Mouse (Mus musculus) macrophage (primary cell): ENCODE measurements around the gene Btrc. TPM values are rescaled to one million over a fixed set of nuclear protein-coding genes. Genes with fewer than 3 reads are reported as not detected.

ENCODE experiments used
- H3K27ac ChIP-seq: fragments of 350-480 bp; formaldehyde crosslinking; 2 replicates; pipeline ENCODE4 v1.9.0; 2021
- H3K36me3 ChIP-seq: fragments of 350-480 bp; formaldehyde crosslinking; 2 replicates; pipeline ENCODE4 v1.9.0; 2021; ENCODE audit errors: inconsistent target
- H3K4me3 ChIP-seq: fragments of 350-480 bp; formaldehyde crosslinking; 2 replicates; pipeline ENCODE4 v1.9.0; 2021; ENCODE audit errors: inconsistent target
- H3K79me2 ChIP-seq: fragments of 350-480 bp; formaldehyde crosslinking; 2 replicates; pipeline ENCODE4 v1.9.0; 2021; ENCODE audit errors: inconsistent target
- WGBS: methylation state at CpG from one replicate; pipeline ENCODE4 v1.1.7; 2026; ENCODE audit warnings: inconsistent platforms; ENCODE audit not compliant: missing documents; 5-methylcytosine and 5-hydroxymethylcytosine counted together
- polyA plus RNA-seq: library from polyadenylated mRNA; stranded (reverse); fragments of 250-400 nt; gene quantifications from 3 replicates; pipeline ENCODE4 v1.2.4, GENCODE M21; 2018; ENCODE audit warnings: inconsistent platforms

Gene Btrc
- polyA plus RNA-seq, 1 experiment from 2014 or later: 11.0 TPM

DNA sequence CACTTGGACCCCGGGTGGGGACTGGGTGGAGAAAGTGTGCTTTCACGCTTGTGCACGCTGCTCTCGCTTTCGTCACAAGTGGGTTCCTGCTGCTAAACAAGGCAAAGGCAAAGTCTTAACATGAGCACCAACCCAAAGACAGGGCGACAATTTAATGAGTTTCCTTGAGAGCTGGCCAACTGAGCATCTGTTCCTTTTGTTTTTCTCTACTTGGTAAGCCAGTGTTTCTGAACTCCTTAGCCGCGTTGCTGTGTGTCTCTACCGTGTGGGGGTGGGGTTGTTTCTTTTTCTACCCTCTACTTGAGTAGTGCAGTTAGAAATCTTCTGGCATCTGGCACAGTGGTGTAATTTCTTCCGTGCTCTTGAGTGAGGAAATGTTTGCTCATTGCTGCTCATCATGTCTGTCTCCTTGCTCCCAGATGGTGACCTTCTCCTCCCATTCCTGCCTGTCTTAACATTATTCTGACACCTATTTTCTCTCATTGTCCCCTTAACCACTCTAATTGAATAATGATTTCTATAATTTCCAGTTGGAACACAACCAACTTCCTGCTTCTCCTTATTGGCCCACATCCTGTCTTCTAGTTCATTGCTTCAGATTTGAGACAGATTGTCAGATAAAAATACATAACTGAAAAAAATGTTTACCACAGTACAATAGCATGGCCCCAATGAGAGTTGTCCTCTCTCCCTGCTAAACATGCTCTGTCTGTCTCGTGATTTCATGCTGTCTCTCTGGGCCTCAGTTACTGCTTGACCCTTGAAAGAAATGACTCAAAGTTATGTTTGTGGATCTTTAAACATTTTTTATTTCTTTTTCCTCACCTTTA lies 109.4 kb downstream of the Btrc start:
- no peaks in the 10 kb centered on the region for H3K79me2 ChIP-seq
- WGBS: 37% methylated on average over 11 of the region's 11 CpGs
- no peak overlapping the region for H3K27ac ChIP-seq
- H3K4me3 ChIP-seq: no peak overlapping the region
- no peaks in the 10 kb centered on the region for H3K36me3 ChIP-seq

DNA sequence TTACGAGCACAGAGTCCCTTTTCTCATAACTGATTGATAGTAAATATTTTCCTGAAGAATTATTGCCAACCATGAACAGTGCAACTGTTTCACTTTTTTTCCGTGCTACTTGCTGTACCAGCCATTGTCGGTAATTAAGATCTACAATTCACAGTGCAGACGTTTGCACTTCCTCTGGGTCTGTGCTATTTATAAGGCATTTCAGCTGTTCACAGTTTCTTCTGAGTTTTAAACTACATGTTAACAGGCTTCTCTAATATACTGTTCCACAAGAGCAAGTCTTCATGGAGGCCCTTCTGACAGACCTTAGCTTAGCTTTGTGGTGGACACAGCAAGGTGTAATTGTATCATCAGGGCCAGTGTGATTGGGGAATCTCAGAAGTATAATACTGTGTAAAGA lies 111.2 kb downstream of the Btrc start:
- no peak overlapping the region for H3K27ac ChIP-seq
- H3K79me2 ChIP-seq: no peaks in the 10 kb centered on the region
- H3K36me3 ChIP-seq: no peaks in the 10 kb centered on the region
- no peak overlapping the region for H3K4me3 ChIP-seq
- WGBS: 26% methylated on average over 4 of the region's 4 CpGs

DNA sequence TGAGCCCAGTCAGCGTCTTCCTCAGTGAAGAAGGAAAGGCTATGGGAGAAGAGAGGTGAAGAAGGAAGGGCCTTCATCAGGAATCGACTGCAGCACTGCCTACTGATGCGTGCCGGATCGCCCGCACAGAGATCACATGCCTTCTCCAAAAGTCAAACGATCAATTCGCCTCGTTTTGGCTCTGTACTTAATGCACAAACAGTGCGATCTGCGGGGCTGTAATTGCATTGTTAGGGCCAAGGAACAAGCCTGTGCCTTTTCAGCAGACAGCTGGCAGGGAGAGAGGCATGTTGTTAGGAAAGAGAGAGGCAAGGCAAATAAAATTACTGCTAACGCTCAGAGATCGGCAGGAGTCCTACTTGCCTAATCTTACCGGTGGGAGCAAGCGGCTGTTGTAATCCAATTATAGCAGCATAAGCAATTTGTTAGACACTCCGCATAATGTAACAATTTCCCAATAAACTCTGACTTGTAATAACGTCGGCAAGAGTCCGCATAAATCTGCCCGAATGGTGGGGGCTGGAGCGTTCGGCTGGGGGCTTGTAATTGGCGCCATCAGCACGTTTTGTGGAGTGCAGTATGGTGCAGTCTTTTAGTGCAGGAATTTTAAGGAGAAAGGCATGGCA lies 112.5 kb downstream of the Btrc start:
- no peak overlapping the region for H3K4me3 ChIP-seq
- H3K36me3 ChIP-seq: no peaks in the 10 kb centered on the region
- WGBS: 83% methylated on average over 24 of the region's 24 CpGs
- no peak overlapping the region for H3K27ac ChIP-seq
- no peaks in the 10 kb centered on the region for H3K79me2 ChIP-seq

DNA sequence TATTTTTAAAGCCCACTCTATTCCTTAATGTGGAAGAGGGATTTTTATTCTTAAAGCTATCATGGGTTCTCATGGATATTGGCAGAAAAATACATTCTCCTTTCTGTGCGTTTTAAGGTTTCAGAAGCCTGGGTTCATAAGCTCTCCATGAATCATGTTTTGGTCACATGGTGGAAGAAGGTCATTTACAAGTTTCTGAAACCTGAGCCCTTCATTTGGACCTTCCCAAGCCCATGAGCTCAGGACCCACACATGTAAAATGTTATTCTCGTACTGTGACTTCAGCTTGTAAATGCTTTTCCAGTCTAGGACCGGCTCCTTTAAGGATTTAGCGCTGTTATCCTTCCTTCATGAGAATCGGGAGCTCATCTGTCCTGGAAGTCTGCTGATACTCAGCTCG lies 116.0 kb downstream of the Btrc start:
- Histone ChIP-seq H3K36me3 (no peaks in the 10 kb centered on the region), H3K4me3 (no peak overlapping the region), H3K79me2 (no peaks in the 10 kb centered on the region), H3K27ac (no peak overlapping the region)
- 95% methylated on average over 6 of the region's 6 CpGs for WGBS

DNA sequence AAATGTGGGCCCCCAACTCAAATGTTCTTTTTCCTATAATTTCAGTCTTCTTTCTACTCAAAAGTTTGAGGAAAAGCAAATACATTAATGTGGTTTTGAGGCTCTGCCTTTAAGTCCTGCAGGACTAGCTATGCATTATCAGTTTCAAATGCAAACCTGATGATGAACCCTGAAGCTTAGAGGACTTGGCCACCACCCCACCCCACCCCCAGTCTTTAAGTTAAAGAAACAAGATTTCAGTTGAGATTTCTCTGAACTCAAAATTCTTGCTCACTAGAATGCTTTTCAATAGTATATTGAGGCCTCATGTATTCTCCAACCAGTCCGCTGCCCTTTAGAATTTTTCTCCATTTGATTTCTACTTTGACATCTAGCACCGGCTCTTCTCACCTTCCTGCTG lies 117.0 kb downstream of the Btrc start:
- Histone ChIP-seq H3K79me2 (no peaks in the 10 kb centered on the region), H3K4me3 (no peak overlapping the region), H3K36me3 (no peaks in the 10 kb centered on the region), H3K27ac (no peak overlapping the region)
- 100% methylated on average over 2 of the region's 2 CpGs for WGBS

DNA sequence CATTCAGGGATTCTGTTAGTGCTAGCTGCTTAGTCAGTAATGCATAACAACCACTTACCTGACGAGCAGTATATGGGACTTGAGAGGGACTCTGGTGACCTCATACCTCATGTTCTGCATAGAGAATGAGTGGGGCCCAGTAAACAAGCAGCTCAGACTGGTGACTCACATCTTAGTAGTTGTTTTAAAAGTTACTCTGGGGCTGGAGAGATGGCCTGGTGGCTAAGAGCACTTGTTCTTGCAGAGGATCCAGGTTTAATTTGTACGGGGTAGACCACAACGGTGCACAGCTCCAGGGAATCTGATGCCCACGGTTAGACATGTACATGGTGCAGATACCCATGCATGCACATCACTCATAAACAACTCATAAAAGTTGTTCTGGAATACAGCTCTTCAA lies 117.4 kb downstream of the Btrc start:
- H3K27ac ChIP-seq: no peak overlapping the region
- 94% methylated on average over 4 of the region's 4 CpGs for WGBS
- H3K36me3 ChIP-seq: no peaks in the 10 kb centered on the region
- H3K79me2 ChIP-seq: no peaks in the 10 kb centered on the region
- no peak overlapping the region for H3K4me3 ChIP-seq

DNA sequence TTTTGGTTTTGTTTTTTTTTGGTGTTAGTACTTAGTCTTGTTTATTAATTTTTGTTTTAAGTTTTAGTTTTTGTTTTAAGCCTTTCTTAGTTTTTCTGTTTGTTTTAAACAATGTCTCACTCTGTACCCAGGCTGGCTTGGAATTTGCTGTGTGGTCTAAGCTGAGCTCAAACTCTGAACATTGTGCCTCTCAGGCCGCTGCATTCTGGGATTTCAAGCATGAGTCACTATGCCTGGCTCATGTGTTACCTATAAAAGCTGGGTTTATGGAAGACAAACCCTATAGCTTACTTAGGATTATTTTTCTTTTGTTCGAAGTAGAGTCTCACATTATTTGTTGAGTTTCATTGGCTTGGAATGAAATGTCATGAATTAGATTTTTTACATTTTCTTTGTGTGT lies 119.9 kb downstream of the Btrc start:
- no peaks in the 10 kb centered on the region for H3K36me3 ChIP-seq
- no peak overlapping the region for H3K4me3 ChIP-seq
- 96% methylated on average over 2 of the region's 2 CpGs for WGBS
- H3K27ac ChIP-seq: no peak overlapping the region
- H3K79me2 ChIP-seq: no peaks in the 10 kb centered on the region

DNA sequence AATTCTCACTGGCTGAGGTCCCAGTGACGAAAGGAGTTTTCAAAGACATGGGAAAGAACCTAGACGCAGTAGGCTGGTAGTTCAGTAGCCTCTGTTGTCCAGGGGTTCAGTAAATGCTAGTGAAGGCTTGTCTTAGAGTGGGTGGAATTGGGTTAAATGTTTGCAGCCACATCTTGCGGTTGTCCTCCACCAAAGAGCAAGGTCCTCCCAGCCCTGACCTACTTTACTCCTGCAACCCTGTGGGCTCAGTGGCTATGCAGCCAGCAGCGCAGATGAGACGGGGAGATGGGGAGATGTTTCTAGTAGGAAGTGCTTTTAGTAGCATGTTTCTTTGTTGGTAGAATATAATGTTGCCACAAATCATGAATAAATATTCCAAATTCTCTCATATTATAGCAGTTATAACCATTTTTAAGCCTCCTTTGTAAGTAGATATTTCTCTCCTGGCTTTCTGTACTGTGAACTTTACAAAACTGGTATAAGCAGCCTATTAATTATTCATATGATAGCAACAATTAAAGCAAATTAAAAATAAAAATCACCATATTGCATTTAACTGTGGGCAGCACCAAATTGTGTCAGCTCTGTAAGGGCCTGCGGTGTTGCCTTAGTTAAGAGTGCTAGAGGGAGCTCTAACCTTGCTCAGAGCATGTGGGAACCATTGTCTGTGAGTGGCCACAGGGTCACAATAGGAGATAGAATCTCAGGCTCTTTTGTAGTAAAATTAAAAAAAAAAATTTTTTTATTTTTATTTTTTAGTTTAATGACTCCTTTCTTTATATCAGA lies 122.9 kb downstream of the Btrc start:
- H3K27ac ChIP-seq: no peak overlapping the region
- no peaks in the 10 kb centered on the region for H3K36me3 ChIP-seq
- no peak overlapping the region for H3K4me3 ChIP-seq
- no peaks in the 10 kb centered on the region for H3K79me2 ChIP-seq
- WGBS: 95% methylated on average over 6 of the region's 6 CpGs

DNA sequence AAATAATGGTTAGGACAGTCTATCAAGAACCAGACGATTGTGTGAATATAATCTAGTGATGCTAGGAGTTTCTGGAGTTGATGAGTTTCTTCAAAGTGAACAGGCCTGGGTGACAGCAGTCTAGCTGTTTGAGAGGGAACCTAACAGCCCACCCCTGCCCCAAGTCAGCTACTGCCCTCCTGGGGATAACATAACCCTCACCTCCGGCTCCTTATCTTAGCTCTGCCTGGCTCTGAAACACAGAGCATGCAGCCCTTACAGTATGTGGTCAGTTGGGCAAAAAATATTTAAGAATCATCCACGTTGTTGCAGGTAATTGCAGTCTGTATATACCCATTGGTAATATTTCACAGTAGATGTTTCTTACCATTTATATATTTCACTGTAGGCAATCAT lies 123.5 kb downstream of the Btrc start:
- Histone ChIP-seq H3K27ac (no peak overlapping the region), H3K4me3 (no peak overlapping the region), H3K36me3 (no peaks in the 10 kb centered on the region), H3K79me2 (no peaks in the 10 kb centered on the region)
- WGBS: 93% methylated on average over 3 of the region's 3 CpGs

DNA sequence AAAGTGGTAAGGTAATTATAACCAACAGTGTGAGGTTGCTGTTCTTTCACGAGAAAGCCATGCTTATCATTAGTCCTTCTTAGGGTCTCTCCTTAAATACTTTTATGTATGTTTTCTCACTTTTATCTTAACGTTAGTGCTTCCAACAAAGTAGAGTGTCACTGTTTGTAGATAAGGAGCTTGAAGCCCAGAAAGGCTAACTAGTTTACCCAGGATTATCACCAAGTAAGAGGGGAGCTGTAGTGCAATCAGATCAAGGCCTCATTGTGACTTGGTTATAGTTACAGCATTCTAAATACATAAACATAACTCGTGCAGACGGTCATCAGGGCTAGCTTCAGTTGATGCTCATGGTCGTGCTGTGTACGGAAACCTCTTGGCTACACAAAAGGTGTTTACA lies 126.4 kb downstream of the Btrc start:
- WGBS: 95% methylated on average over 6 of the region's 6 CpGs
- Histone ChIP-seq H3K36me3 (no peaks in the 10 kb centered on the region), H3K4me3 (no peak overlapping the region), H3K79me2 (no peaks in the 10 kb centered on the region), H3K27ac (no peak overlapping the region)

DNA sequence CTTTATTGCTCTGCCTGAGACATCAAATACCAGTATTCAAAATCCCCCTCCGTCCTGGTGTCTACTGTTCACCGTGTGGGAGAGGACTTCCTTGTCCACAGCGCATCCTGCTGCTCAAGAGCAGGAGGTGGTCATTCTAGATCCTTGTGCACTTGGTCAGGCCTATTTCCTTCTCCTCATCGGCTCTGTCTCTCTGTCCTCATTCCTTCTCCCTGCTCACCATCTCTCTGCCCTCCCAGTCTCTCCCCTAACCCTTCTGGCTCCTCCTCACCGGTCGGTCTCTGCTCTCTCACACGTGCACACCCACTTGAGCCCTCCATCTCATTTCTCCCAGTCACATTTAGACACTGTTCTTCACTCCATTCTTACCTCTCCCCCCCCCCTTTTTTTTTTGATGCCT lies 127.7 kb downstream of the Btrc start:
- 89% methylated on average over 7 of the region's 7 CpGs for WGBS
- H3K36me3 ChIP-seq: no peaks in the 10 kb centered on the region
- no peak overlapping the region for H3K27ac ChIP-seq
- no peaks in the 10 kb centered on the region for H3K79me2 ChIP-seq
- H3K4me3 ChIP-seq: no peak overlapping the region

DNA sequence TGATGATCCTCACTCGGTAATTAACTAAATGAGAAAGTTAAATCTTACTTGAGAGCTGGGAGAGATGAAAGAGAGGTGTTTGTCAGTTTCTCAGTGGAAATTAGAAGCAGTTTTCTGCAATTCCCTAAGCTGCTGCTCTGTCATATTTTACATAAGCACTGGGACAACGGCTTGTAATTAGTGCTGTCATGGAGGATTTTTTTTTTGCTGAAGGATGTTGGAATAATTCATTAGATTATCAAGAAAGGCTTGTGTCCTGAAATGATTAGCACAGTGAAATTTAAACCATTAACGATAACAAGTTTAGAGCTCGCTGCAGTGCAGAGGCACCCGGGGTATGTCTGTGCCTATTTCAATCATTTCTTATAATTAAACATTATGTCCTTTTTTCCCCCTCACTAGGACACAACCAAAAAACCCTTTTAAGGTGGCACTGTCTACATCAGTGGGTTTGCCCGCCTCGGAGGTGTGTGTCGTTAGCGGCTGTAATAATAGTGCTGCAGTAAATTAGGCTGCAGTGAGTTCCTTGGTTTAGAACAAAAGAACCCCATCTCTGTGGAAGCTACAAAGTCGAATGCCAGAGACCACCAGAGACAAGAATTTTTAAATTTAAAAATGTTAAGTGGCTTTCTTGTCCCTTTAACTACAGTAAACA lies 130.7 kb downstream of the Btrc start:
- no peaks in the 10 kb centered on the region for H3K79me2 ChIP-seq
- H3K4me3 ChIP-seq: no peak overlapping the region
- 85% methylated on average over 10 of the region's 10 CpGs for WGBS
- no peak overlapping the region for H3K27ac ChIP-seq
- H3K36me3 ChIP-seq: no peaks in the 10 kb centered on the region

DNA sequence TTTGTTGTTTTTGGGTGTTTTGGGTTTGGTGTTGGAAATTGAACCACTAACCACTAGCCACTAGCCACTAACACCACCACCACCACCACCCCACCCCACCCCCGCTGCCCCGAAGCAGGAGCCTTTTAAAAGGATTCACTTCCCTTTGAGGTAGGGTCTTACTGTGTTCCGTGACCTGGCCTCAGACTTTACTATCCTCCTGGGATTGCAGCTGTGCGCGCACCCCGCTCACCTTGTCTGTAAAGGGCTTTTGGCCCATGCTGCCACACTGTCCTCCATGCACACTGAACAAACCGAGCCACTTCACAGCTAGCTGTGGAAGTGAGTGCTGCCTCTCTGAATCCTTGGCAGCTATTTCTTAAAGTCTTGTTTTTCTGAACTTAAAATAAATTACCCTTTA lies 141.9 kb downstream of the Btrc start:
- Histone ChIP-seq H3K36me3 (no peaks in the 10 kb centered on the region), H3K27ac (no peak overlapping the region), H3K4me3 (no peak overlapping the region), H3K79me2 (no peaks in the 10 kb centered on the region)
- 90% methylated on average over 7 of the region's 7 CpGs for WGBS

DNA sequence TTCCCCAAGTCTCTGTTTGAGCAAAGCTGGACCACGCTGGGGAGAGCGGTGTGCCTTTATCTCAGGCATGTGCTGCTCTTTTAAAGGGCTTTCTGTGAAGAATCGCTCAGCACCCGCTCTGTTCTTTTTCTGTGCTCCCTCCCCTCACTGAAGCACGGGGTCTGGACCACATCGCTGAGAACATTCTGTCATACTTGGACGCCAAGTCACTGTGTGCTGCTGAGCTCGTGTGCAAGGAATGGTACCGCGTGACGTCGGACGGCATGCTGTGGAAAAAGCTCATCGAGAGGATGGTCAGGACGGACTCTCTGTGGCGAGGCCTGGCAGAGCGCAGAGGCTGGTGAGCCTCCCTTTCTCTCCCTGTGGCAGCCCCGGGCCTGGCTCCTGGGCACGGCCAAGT lies 144.0 kb downstream of the Btrc start:
- no peaks in the 10 kb centered on the region for H3K79me2 ChIP-seq
- no peaks in the 10 kb centered on the region for H3K36me3 ChIP-seq
- 97% methylated on average over 19 of the region's 19 CpGs for WGBS
- no peak overlapping the region for H3K27ac ChIP-seq
- H3K4me3 ChIP-seq: no peak overlapping the region
